Mouse (Mus musculus): ENCODE measurements at regions not wholly inside any gene's neighbourhood (a gene's known extent, or its start where the extent isn't known, plus 50 kb on each side); places are given as distances from the start of the nearest gene placed in this dataset.

GRCm38 (mm10) chr7:129169971-129170370, 86.9 kb upstream of the Plpp4 start:
- Histone ChIP-seq H3K9me3 (no peaks in the 10 kb centered on the region), H3K27me3 (no peaks in the 10 kb centered on the region), H3K36me3 (no peaks in the 10 kb centered on the region), H3K27ac (replicated peaks) (no peak overlapping the region), H3K4me3 (no peak overlapping the region), H3K4me1 (replicated peaks) (no peaks in the 10 kb centered on the region), H3K4me2 (no peak overlapping the region), H3K9ac (no peak overlapping the region)
- ATAC-seq (ENCODE audit: low read depth), result no peak
- WGBS, result 89% methylated on average over 7 of the region's 7 CpGs

GRCm38 (mm10) chr7:129190933-129191332, 65.9 kb upstream of the Plpp4 start:
- Histone ChIP-seq H3K27me3 (no peaks in the 10 kb centered on the region), H3K4me1 (replicated peaks) (no peaks in the 10 kb centered on the region), H3K4me3 (no peak overlapping the region), H3K36me3 (no peaks in the 10 kb centered on the region), H3K9ac (no peak overlapping the region), H3K27ac (replicated peaks) (no peak overlapping the region), H3K4me2 (no peak overlapping the region), H3K9me3 (no peaks in the 10 kb centered on the region)
- 94% methylated on average over 1 of the region's 1 CpGs for WGBS
- ATAC-seq (ENCODE audit: low read depth), result no peak

- no peaks in the 10 kb centered on the region for H3K27me3 ChIP-seq
- ATAC-seq (ENCODE audit: low read depth), result no peak
- H3K27ac ChIP-seq (replicated peaks), result no peak overlapping the region
- H3K4me3 ChIP-seq, result no peak overlapping the region
- peaks cover 5% of the 10 kb centered on the region; the same call in 1 of the 2 replicates for H3K4me1 ChIP-seq (replicated peaks)
- H3K9ac ChIP-seq, result no peak overlapping the region
- no peaks in the 10 kb centered on the region for H3K36me3 ChIP-seq
- no peak overlapping the region for H3K4me2 ChIP-seq
- H3K9me3 ChIP-seq, result no peaks in the 10 kb centered on the region
- WGBS, result 85% methylated on average over 5 of the region's 5 CpGs
These were observed 49.8 kb upstream of the Plpp4 start for GRCm38 (mm10) chr7:129207029-129207428.
